Mouse (Mus musculus) heart, postnatal 36 days (tissue): Measurements from ENCODE around the gene Iqcf6. TPM values are rescaled to one million over a fixed set of nuclear protein-coding genes. Genes with fewer than 3 reads are reported as not detected.
"Not testable (repeated sequence)": the region's sequence is repeated elsewhere in the genome, so short reads cannot be mapped to it uniquely, and the experiment has no call there.

Source experiments
- DNase-seq, 2 experiments: peaks; one replicate each; pipeline ENCODE4 v3.0.0; 2021 to 2022
- intact Hi-C: fragments of 180-260 bp; cut with DNase I; formaldehyde crosslinking; loops from one replicate; pipeline ENCODE4 v1.15.1; 2025
- total RNA-seq, 2 experiments: library from RNA; stranded (reverse); gene quantifications; 2 replicates each; pipeline ENCODE4 v1.2.3; 2021

Iqcf6 gene
- not detected for total RNA-seq

- intact Hi-C loops = no loop called here
- no peak for DNase-seq
Measured at GRCm38 (mm10) chr9:106626282-106626681, at the start of gene Iqcf6. Gene Iqcf6, plus strand, starts transcription at chr9:106626582.

- no peak for DNase-seq
- intact Hi-C loops = no loop called here
Measured at GRCm38 (mm10) chr9:106580016-106580415, 46.4 kb upstream of the Iqcf6 start.

GRCm38 (mm10) chr9:106582552-106582951 lies 43.8 kb upstream of the Iqcf6 start:
- no peak for DNase-seq
- intact Hi-C loops = no loop called here

- intact Hi-C loops = no loop called here
- DNase-seq = no peak
Measured at GRCm38 (mm10) chr9:106592158-106592557, 34.2 kb upstream of the Iqcf6 start.

GRCm38 (mm10) chr9:106595402-106595801 lies 31.0 kb upstream of the Iqcf6 start:
- DNase-seq, intact Hi-C loops: not testable (repeated sequence)

- no peak for DNase-seq
- intact Hi-C loops = no loop called here
Measured at GRCm38 (mm10) chr9:106595836-106596235, 30.5 kb upstream of the Iqcf6 start.

GRCm38 (mm10) chr9:106598466-106598865 lies 27.9 kb upstream of the Iqcf6 start:
- intact Hi-C loops = no loop called here
- no peak for DNase-seq

GRCm38 (mm10) chr9:106600546-106600945 lies 25.8 kb upstream of the Iqcf6 start:
- intact Hi-C loops = loop anchor here (2.0 kb wide), 1 partner anchor 218 kb away; no protein-coding TSS in a partner anchor
- DNase-seq = peak; percentile 31 to 45

- intact Hi-C loops = no loop called here
- no peak for DNase-seq
Measured at GRCm38 (mm10) chr9:106610727-106611126, 15.7 kb upstream of the Iqcf6 start.

GRCm38 (mm10) chr9:106613951-106614350 lies 12.4 kb upstream of the Iqcf6 start:
- no peak for DNase-seq
- intact Hi-C loops = no loop called here

GRCm38 (mm10) chr9:106614616-106615015 lies 11.8 kb upstream of the Iqcf6 start:
- DNase-seq = no peak
- intact Hi-C loops = no loop called here

- intact Hi-C loops = no loop called here
- no peak for DNase-seq
Measured at GRCm38 (mm10) chr9:106616306-106616705, 10.1 kb upstream of the Iqcf6 start.

- intact Hi-C loops = no loop called here
- DNase-seq = no peak
Measured at GRCm38 (mm10) chr9:106617496-106617895, 8.9 kb upstream of the Iqcf6 start.

GRCm38 (mm10) chr9:106627796-106628195 lies 1.4 kb downstream of the Iqcf6 start:
- intact Hi-C loops, DNase-seq: not testable (repeated sequence)

GRCm38 (mm10) chr9:106632185-106632584 lies 5.8 kb downstream of the Iqcf6 start:
- DNase-seq = no peak
- intact Hi-C loops = no loop called here

GRCm38 (mm10) chr9:106638154-106638553 lies 11.8 kb downstream of the Iqcf6 start:
- no peak for DNase-seq
- intact Hi-C loops = no loop called here

GRCm38 (mm10) chr9:106641346-106641745 lies 15.0 kb downstream of the Iqcf6 start:
- intact Hi-C loops = no loop called here

GRCm38 (mm10) chr9:106643128-106643527 lies 16.7 kb downstream of the Iqcf6 start:
- intact Hi-C loops = no loop called here
- peak; percentile 28 to 62 for DNase-seq

More at GRCm38 (mm10) chr9:106641346-106641745, 15.0 kb downstream of the Iqcf6 start:
- DNase-seq = no peak

GRCm38 (mm10) chr9:106643787-106644186 lies 17.4 kb downstream of the Iqcf6 start:
- intact Hi-C loops = no loop called here
- DNase-seq = no peak

- intact Hi-C loops = no loop called here
- DNase-seq = no peak
Measured at GRCm38 (mm10) chr9:106645684-106646271, 19.4 kb downstream of the Iqcf6 start.

GRCm38 (mm10) chr9:106647226-106647625 lies 20.8 kb downstream of the Iqcf6 start:
- intact Hi-C loops = no loop called here
- no peak for DNase-seq

GRCm38 (mm10) chr9:106652720-106653119 lies 26.3 kb downstream of the Iqcf6 start:
- intact Hi-C loops = no loop called here
- DNase-seq = no peak
